Mouse (Mus musculus): Measurements from ENCODE around the gene Poc1a.

The Poc1a gene

DNA sequence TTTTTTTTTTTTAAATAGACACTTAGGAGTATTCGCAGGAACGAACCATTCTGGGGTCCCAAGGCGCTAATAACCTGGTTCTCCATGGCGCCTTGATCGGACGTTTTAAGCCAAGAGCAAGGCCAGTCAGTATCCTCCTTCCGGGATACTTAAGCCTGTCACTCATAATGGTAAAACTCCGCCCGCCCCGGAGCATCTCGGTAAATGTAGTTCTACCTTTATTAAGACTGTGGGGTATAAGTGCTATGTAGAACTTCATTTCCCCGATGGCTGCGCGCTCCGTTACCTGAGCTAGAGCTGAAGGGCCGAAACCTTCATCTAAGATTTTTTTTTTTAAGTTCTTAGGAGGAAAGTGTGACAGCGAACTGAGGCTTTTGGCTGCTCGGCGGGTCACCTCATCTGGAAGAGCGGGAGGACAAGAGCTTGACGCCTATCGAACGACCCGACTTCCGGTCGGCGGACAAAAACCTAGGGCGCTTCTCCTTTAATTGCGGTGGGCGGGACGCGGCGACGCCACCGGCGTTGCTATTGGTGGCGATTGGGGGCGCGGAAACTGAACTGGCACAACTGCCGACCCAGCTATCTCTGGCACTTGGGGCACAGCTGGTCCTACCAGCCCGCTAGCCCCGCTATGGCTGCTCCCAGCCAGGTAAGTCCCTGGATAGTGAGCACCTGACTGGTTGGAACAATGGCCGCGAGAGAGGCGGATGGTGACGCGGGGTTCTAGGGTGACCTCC lies at the start of gene Poc1a:
TSS of gene Poc1a (plus strand) at position 254 of the 737 bp plus-strand sequence.
- peak; percentile 89 for DNase-seq (ENCODE audit: low spot score)

DNA sequence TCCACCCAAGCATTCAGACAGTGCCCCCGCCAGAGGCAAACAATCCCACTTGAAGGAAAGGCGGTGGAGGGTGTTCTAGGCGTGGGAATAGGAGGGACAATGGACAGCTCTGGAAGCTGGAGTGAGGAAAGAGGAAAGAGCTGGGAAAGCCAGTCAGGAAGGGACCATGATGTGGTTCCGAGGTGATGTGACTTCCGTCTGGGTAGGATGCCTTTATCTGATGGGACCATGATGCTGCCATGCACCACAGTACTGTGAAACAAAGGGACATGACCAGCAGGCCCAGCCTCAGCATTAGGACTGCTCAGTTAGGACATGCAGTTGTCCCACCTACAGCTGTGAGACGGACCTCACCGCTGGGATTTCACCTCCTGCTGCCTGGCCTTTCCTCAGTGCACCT lies 49.6 kb upstream of the Poc1a start:
- DNase-seq (ENCODE audit: low spot score), result no peak

DNA sequence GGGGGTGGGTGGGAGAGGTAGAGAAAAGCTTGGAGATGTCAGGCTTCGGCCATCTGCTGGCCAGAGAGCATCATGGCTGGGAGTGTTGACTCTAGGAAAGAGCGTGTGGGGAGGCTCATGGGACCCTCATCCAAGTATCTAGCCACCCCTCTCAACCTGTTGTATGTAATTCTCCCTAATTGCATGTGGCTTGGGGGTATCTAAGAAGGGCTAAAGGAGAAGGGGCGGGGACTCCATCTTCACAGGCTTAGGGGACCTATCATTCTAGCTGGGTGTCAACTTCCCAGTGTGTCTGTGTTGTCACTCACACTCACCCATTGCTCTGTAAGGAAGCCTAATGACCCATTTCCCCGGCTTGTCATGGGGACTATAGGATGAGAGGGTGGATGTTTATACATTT lies 49.0 kb upstream of the Poc1a start:
- no peak for DNase-seq (ENCODE audit: low spot score)

DNA sequence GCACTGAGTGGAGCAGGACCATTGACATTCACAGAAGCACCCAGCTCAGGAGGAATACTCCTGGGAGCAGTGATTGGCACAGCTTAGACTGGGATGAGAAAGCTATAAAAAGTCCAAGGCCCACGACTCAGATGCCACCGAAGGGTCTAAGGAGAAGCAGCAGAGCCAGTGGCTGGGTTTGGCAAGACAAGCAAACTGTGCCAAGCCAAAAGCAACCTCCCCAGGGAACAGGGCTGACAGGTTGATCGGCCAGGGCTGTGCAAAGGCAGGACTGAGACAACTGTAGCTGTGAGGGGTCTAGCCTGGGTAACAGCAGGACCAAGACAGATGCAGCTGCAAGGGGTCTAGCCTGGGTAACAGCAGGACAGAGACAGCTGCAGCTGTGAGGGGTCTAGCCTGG lies 47.9 kb upstream of the Poc1a start:
- no peak for DNase-seq (ENCODE audit: low spot score)

DNA sequence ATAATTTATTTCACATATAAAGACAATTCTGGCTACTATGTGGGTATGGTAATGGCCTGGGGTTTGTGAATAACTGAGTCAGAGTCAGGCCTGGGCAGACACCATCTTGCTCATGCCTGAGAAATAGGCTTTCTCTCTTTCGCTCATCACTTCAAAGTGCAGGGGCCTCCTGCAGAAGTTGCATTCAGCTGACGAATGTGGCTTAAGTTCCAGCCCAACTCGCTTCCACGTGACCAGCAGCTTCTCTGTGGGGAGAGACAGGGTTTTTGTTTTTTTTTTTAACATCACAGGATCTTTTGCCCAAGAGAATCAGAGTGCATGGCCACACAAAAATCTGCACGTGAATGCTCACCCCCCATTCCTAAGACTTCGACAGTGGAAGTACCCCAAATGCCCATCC lies 46.9 kb upstream of the Poc1a start:
- DNase-seq (ENCODE audit: low spot score), result no peak

DNA sequence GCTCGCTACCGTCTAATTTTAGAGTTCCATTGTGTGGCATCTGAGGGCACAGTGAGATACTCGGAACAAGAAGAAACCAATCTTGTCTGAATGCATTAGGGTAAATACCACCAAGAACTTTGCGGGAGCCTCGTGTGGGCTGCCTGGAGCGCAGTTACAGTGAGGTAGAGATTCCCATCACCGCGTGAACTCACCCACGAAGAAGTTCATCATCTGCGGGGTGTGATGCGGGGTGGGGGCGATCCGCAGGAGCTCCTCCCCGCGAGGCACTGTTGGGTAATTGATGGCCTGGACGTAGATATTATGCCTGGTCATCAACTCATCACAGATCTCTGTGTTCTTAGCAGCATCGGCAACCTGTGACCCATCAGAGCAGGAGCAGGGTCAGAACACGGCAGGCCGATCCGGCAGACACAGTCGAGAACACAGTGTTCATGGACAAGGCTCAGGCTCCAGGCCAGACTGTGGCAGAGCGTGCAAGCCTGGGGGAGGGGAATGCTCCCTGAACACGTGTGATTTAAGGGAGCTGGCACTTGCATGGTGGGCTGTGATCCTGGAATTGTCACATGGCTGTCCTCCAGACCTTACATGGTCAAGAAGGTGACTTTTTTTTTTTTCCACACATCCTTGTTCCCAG lies 45.5 kb upstream of the Poc1a start:
- no peak for DNase-seq (ENCODE audit: low spot score)

DNA sequence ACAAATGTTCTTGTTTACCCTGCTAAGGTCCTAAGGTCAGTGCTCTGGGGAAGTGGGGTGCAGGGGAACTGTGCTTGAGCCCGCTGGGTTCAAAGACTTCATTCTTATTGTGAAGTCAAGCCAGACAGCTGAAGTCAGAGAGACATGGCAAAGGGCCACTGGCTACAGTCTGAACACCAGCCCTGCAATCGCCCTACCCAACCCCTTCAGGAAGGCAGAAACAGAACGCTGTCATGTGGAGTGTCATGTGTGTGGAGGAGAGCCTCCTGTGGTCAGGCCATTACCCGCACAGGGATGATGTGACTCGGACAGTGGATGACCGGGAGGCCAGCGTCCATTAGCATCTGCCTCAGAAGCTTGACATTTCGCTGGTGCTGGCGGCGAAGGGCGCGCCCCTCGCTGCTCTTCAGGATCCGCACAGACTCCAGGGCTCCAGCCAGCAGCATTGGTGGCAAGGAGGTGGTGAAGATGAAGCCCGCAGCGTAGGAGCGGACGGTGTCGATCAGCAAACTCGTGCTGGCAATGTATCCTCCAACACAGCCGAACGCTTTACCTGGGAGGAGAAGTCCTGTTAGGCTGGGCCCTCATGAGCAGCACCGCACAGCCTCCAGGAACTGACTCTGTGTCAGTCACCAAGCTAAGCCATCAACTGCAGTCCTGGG lies 44.6 kb upstream of the Poc1a start:
- DNase-seq (ENCODE audit: low spot score), result no peak

DNA sequence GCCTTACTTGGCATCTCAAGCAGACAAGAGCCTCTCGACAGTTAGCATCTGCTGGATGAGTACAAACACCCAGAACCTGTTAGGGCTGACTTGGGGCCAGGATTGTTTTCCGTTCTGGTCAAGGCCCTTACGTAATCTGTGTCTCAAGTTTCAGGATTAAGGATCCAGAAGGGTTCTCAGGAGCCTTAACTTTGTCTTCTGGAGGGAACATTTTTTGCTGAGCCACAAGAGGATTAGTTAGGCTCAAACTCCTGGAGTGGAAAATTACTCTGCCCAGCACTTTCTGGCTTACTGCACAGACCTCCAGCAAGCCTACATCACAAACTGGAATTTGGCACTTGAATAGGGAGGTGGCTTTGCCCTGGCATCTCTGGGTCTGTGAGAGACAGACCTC lies 44.0 kb upstream of the Poc1a start:
- no peak for DNase-seq (ENCODE audit: low spot score)

DNA sequence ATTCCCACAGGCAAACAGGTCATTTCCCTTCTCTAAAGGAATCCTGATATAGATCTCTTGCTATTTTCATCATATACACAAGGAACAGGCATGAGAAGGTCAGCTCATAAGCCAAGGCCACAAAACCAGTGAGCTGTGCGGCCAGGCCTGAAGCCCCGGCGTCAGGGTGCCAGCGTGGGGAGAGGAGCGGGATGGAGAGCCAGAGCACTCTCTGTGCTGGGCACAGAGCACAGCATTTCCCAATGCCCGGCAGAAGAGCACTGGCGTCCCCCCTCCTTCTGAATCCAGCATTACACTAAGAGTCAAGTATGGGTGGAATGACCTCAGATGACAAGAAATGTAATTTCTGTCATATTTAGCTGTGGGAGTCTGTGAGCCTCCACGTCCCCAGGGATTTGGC lies 43.5 kb upstream of the Poc1a start:
- no peak for DNase-seq (ENCODE audit: low spot score)

DNA sequence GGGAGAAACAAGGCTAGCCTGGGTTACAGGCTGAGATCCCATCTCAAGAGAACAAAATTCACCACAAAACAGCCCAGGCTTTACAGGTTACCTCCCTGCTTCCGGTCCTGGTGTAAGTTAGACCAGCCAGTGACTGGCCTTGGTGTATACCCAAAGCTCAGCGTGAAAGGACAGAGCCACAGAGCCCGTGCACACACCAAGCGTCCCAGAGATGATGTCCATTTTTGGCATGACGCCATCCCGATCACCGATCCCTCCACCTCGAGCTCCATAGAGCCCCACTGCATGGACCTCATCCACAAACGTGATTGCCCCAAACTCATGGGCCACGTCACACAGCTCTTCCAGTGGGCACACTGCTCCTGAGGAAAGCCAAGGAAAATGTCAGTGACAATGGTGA lies 43.0 kb upstream of the Poc1a start:
- no peak for DNase-seq (ENCODE audit: low spot score)

DNA sequence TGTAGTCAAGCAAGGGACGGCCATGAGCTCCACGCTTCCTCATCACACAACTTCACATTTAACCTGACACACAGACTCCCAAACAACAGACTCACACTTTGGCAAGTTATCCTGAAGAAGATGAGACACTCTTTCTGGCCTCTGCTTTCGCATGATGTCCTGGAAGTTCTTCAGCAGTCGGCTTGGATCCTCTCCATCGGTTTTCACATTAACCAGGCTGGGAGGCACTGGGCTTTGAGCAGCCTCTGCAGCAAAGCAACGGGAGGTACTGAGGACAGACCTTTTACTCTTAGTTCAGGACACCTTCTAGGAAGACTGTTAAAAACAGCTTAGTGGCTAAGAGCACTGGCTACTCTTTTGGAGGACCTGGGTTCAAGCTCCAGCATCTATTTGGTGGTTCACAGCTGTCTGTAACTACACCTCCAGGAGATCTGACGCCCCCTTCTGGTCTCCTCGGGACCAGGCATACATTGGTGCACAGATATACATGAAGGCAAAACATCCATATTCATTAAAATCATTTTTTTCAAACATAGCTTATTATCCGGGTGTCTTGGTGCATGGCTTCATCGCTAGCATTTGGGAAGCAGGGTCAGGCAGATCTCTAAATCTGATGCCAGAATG lies 39.2 kb upstream of the Poc1a start:
- DNase-seq (ENCODE audit: low spot score), result no peak

DNA sequence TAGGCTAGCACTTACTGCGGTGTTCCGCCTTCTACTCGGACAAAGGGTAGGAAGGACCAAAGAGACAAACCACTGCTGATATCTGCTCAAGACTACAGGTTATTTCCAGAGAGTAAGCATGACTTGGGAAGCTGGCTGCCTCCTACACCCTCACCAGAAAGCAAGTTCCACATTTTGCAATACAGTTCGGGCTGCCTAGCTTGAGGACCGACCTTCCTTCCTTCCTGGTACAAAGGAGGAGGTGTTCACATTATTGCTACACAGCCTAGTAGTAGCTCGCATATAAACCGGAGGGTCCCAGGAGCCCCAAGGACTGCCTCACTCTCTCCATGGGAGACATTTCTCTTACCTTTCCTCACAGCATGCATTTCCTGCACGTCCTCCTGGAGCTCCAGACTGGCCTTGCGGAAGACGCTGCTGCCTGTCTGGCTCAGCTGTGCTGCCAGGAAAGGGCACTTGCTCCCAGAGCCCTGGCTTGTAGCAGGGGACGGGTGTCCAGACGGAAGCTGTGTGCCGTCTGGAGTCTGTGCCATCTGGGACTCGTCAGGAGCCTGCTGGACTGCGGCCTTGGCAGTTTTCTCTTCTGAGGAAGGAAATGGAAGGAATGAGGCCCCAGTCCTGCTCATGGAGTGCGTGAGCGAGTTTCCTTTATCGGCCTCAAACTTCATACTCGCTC lies 37.9 kb upstream of the Poc1a start:
- no peak for DNase-seq (ENCODE audit: low spot score)

DNA sequence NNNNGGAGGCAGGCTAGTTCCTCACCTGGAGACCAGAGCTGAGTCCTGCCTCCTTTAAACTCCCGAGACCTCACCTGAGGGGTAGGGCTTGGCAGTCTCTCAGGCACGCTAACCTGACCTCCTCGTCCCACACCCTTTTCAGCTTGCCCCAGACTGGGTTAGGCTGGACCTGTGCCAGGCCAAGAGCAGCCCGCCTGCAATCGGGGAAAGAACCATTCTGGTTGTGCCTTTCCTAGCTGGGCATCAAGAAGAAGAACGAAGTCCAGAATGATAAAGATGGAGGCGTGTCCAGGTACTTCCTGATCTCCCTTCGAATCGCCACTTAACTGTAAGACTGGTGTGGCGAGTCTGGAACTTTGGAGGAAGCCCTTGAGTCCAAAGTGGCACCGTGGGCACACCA lies 31.3 kb upstream of the Poc1a start:
- DNase-seq (ENCODE audit: low spot score), result peak; percentile 52

DNA sequence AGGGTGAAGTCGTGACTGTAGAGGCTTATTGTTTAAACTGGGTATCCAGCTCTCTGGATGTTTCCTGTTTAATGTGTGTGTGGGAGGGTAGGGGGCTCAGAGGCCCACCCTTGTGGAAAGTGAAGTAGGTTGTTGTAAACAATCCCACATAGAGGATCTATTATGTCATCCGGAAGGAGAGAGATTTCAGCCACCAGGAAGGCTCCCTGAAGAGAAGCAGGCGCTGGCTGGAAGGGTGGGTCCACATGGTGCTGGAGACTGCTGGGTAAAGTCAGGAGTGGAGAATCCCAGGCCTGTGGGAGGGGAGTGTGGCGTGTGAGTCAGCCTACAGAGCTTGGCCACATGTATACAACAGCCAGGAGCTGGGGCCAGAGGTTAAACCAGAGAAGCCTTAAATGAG lies 30.6 kb upstream of the Poc1a start:
- DNase-seq (ENCODE audit: low spot score), result no peak

DNA sequence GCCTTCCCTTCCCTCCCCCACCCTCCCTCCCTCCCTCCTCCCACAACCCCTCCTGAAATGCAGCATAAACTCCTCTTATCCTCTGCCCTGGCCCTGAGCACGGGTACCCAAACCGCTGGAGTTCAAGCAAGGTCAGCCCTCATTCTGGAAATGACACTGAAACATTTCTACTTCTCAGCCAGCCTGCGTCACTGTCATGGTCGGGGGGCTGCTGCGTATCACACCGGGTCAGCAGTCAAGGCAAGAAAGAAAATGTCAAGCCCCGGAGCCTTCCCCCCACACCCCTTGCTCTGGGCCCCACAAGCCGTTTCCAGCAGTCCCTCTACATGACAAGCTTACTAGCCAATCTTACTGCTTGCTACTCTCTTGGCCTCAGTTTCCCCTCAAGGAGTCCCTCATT lies 29.8 kb upstream of the Poc1a start:
- DNase-seq (ENCODE audit: low spot score), result no peak

DNA sequence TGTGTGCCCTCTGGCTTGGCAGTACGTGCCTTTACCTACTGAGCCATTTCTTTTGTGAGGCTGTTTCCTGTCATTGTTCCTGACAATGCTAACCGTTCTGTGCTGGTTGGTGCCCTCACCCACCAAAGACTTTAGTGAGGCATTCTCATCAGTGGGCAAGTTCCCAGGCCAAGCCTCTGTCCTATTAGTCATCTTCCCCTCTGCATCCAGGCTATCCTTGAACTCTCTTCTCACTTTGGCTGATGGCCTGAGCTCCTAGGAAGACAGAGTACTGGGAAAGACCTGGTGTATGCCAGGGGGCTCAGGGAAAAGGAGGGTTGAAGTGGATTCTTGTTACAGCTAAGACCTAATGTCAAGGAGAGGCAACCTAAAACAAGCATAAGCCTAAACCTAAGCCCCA lies 26.9 kb upstream of the Poc1a start:
- no peak for DNase-seq (ENCODE audit: low spot score)

DNA sequence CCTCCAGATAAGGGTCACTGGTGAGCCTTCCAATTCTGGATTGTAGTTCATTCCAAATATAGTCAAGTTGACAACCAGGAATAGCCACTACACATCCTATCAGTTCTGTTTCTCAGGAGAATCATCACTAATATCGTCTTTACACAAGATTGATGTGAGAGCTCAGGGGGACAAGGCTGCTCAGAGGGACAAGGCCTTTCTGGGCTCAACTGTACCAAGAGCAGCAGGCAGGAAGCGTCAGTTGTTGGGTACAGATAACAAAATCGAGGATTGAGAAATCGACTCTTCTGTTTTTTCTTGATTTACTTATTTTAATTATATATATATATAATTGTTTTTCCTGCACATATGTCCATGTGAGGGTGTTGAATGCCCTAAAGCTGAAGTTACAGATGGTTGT lies 22.4 kb upstream of the Poc1a start:
- DNase-seq (ENCODE audit: low spot score), result no peak

DNA sequence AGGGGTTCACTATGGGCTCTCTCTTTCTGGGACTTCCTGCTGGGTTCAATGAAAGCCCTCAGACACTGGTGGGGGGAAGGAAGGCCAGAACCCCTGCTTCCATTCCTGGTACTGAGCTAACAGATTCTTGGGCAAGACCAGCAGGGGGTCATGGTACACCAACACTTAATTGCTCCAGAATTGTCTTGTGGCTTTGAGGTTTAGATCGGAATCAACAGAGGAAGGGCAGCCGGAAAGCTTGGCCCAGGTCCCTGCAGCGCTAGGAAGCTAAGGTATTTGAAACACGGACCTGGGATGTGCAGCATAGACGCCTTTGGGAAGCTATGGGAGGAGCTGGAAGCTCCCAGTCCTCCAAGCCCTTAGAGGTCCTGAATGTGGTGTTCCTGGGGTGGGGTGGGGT lies 21.9 kb upstream of the Poc1a start:
- no peak for DNase-seq (ENCODE audit: low spot score)

DNA sequence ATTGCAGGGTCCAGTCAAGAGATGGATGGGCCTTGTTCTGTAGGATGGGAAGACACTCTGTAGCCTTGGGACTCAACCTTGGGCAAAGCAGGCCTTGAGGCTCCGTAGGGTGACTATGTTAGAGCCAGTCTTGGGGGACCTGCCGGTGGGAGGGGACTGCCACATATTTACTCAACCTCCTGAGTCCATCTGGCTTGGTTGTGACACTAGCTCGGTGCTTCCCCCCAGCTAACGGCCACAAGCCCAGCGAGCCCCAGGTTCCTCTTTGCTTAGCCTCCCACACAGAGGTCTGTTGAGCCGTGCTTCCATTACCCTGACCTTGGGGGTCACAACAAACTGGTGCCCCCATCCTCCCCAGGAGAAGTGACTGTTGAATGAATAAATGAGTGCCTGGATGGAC lies 19.8 kb upstream of the Poc1a start:
- DNase-seq (ENCODE audit: low spot score), result no peak

DNA sequence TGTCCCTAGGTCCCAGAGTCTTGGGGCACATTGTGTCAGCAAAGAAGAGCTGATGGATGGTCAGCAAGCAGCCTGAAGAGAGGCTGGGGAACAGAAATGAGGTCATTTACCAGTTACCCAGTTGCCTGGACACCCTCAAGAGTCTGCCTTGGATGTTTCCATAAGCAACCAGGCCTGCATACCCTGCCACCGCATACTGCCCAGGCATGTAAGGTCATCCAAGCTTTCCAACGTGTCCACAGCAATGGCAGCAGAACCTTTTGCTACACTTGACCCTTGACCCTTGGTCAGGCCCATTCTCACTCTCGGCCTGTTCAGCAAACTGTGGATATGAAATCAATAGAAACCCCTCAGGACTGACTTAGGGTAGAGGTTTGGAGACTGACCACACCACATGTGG lies 19.4 kb upstream of the Poc1a start:
- no peak for DNase-seq (ENCODE audit: low spot score)

DNA sequence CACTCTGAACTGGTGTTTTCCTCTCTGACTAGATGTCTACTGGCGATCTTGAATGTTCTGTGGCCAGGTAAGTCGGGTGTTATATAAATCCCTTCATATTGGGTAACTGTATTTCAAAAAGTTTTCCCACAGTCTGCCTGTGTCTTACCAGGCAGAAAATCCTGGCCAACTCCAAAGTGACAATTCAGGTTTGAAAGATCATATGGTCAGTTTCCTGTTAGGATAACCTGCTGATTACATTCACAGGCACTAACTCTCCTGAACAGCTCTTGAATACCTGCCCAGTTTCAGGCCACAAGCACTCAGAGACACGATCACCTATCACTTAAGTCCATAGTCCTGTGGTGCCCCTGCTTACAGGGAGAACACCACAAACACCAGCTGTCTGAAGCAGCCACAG lies 18.8 kb upstream of the Poc1a start:
- no peak for DNase-seq (ENCODE audit: low spot score)

DNA sequence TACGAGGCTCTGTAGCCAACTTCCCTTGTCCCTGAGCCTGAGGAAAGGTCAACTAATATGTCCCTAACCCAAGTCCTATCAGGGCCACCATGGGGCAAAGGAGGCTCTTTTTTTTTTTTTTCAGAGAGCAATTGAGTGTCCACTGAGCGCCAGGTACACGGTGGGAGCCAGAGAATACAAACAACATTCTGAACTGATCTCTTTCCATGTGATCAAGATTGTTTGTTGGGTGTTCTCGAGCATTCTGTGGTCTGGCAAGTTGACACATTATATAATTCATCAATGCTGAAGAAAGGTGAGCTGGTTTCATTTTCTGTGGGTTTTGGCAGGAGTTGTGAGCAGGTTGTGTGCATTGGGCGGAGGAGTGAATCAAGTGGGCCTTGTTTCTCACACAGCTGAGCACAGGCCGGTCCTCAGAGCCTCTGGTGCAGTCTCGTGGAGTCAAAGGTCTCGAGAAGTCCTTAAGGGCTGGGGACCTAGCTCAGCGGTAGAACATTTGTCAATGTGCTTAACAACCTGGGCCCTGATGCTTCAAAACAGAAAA lies 17.4 kb upstream of the Poc1a start:
- DNase-seq (ENCODE audit: low spot score), result no peak

Data from ovary, postnatal 36 days (tissue).